Mouse (Mus musculus) lung, postnatal 0 days (tissue): ENCODE results near the gene Fcnb. TPM values are rescaled to one million over a fixed set of nuclear protein-coding genes. Genes with fewer than 3 reads are reported as not detected.
A peak's percentile ranks its signal among the peaks of the same experiment; 100 is the strongest.

ENCODE experiments used
- ATAC-seq: fragments of 200-750 bp; cut with Nextera tagmentation; 2 replicates; pipeline ENCODE4 v1.8.0; 2017; ENCODE audit warnings: moderate library complexity
- DNase-seq: peaks from one replicate; pipeline ENCODE4 v3.0.0-alpha.2; 2016; ENCODE audit warnings: low spot score
- H3K27ac ChIP-seq: fragments of 300-500 bp; sonication (generic); 2 replicates; pipeline ENCODE4 v1.5.1; 2014; ENCODE audit warnings: antibody characterized with exemption, mild to moderate bottlenecking, low read length, mixed read lengths
- H3K27me3 ChIP-seq: fragments of 300-500 bp; sonication (generic); replicated peaks from 2 replicates; pipeline ENCODE4 v1.6.1; 2014; ENCODE audit warnings: low read length, mixed read lengths; ENCODE audit not compliant: insufficient read depth
- H3K36me3 ChIP-seq: fragments of 300-500 bp; sonication (generic); 2 replicates; pipeline ENCODE4 v1.6.1; 2014; ENCODE audit warnings: low read length, mixed read lengths; ENCODE audit not compliant: insufficient read depth
- H3K4me1 ChIP-seq: fragments of 300-500 bp; sonication (generic); 2 replicates; pipeline ENCODE4 v1.6.1; 2014; ENCODE audit warnings: antibody characterized with exemption, low read depth, low read length, mixed read lengths; ENCODE audit not compliant: insufficient read depth
- H3K4me2 ChIP-seq: fragments of 300-500 bp; sonication (generic); replicated peaks from 2 replicates; pipeline ENCODE4 v1.6.1; 2014; ENCODE audit warnings: low read depth, mild to moderate bottlenecking, low read length, moderate library complexity, mixed read lengths
- H3K4me3 ChIP-seq: fragments of 300-500 bp; sonication (generic); 2 replicates; pipeline ENCODE4 v1.5.1; 2014; ENCODE audit warnings: low read depth, low read length
- H3K9ac ChIP-seq: fragments of 300-500 bp; sonication (generic); replicated peaks from 2 replicates; pipeline ENCODE4 v1.6.1; 2014; ENCODE audit warnings: low read depth, mild to moderate bottlenecking
- H3K9me3 ChIP-seq: fragments of 300-500 bp; sonication (generic); 2 replicates; pipeline ENCODE4 v1.6.1; 2016; ENCODE audit warnings: low read length, mixed read lengths
- CTCF ChIP-seq: IDR thresholded peaks from 2 replicates; pipeline ENCODE4 v1.5.1; 2016; ENCODE audit warnings: antibody characterized with exemption, mild to moderate bottlenecking
- EP300 ChIP-seq: IDR thresholded peaks from 2 replicates; pipeline ENCODE4 v1.6.1; 2016; ENCODE audit warnings: antibody characterized with exemption, mild to moderate bottlenecking, control low read depth
- WGBS: fragments of 180-500 bp; shearing (Covaris S2); extraction: QIAGEN DNeasy Blood & Tissue Kit; methylation state at CpG from one replicate; pipeline ENCODE4 v1.1.7; 2014; 5-methylcytosine and 5-hydroxymethylcytosine counted together
- polyA plus RNA-seq: library from polyadenylated mRNA; unstranded; fragments of >200 nt; fragmentation: Nextera tagmentation; extraction: Ambion mirVana; gene quantifications from 2 replicates; pipeline ENCODE4 v1.2.1, GENCODE M21; 2015

Gene Fcnb
- polyA plus RNA-seq, 1 experiment from 2014 or later: 1.1 TPM

DNA sequence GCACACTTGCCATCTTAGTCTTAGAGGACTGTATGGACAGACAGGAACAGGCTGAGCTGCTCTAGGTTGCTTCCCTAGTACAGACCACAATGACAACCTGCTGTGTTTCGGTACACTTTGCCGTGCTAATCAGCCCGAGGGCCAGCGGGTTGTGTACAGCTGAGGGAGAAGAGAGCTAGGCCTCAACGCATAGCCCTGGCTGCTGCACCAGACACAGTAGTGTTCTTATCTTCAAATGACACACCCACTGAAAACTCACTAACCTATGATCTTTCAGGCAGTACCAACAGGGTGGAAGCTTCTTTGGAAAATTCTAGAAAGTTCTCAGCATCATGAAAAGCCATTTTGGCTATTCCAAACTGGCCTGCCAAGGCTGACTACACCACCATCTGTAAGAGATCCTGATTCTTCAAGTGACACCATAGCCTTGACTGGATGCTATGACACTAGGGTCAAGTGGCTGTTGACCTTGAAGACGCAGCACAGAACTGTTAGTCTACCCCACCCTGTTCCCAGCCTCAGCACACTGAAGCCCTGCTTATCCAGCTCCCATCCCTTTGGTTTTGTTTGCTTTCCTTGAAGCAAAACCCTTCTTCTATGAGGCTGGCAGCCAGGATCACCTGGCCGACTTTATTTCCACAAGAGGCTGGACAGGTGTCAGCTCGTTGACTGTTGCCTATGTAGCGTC, 16.3 kb upstream of the Fcnb start:
- no peak overlapping the region for H3K4me2 ChIP-seq
- H3K36me3 ChIP-seq: no peaks in the 10 kb centered on the region
- H3K27ac ChIP-seq: no peak overlapping the region
- TF ChIP-seq EP300 (no peak), CTCF (no peak)
- DNase-seq: no peak
- H3K27me3 ChIP-seq: no peaks in the 10 kb centered on the region
- 65% methylated on average over 9 of the region's 9 CpGs for WGBS
- ATAC-seq: no peak
- no peaks in the 10 kb centered on the region for H3K4me1 ChIP-seq
- H3K9me3 ChIP-seq: no peaks in the 10 kb centered on the region
- no peak overlapping the region for H3K9ac ChIP-seq
- H3K4me3 ChIP-seq: no peak overlapping the region

DNA sequence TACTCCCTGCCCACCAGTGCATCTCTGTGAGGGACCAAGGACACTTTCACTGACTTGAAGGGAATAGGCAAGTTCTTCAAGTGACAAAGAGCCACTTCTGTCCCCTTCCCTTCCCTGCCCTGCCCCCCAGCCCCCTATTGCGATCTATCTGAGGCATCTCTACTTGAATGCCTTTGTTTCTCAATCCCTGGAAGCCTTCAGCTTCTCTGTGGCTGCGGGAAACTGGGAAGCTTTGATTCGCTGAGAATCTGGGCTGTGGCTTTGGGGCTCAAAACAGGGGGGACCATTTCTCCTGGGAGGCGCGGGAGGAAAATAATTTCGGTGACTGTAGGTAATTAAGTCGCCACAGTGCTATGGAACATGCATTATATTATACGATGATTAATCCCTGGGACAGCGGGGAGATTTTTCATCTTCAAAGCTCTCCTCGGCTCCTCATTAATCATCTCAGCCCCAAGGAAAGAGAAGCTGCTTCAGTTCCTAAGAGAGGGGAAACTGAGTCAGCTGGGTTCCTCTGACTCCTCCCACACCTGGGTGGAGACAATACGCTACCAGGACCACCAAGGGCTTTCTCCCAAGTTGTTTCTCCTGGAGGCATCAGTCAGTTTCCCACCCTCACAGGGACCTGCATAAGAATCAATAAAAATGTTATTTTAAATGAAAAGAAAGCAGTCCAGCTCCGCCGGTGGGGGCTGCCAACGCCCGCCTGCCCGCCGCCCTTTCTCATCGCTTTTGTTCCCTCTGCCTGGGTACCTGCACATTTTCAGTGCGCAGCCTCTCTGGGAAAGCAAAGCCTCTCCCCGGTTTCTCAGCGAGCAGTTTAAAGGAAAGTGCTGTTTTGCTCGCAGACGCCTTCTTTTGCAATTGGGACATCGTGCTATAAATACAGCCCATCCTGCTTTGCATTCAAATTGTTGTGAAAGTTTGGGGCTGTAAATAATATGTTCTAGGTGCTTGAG, 14.1 kb upstream of the Fcnb start:
- 10% methylated on average over 24 of the region's 24 CpGs for WGBS
- no peak overlapping the region for H3K9ac ChIP-seq
- peak; percentile 24; the same call in 1 of the 2 replicates for ATAC-seq
- H3K4me1 ChIP-seq: no peaks in the 10 kb centered on the region
- H3K9me3 ChIP-seq: no peaks in the 10 kb centered on the region
- DNase-seq: peak; percentile 74
- no peaks in the 10 kb centered on the region for H3K27me3 ChIP-seq
- TF ChIP-seq CTCF: no peak
- TF ChIP-seq EP300: no peak
- no peak overlapping the region for H3K27ac ChIP-seq
- peak overlapping the region; percentile 40 for H3K4me2 ChIP-seq
- H3K4me3 ChIP-seq: no peak overlapping the region
- no peaks in the 10 kb centered on the region for H3K36me3 ChIP-seq

GRCm38 (mm10) chr2:28096751-28097309, 12.1 kb upstream of the Fcnb start:
- Histone ChIP-seq H3K9me3 (no peaks in the 10 kb centered on the region), H3K27me3 (no peaks in the 10 kb centered on the region), H3K9ac (no peak overlapping the region), H3K36me3 (no peaks in the 10 kb centered on the region), H3K4me1 (no peaks in the 10 kb centered on the region), H3K4me3 (no peak overlapping the region), H3K4me2 (no peak overlapping the region), H3K27ac (no peak overlapping the region)
- DNase-seq: no peak
- WGBS: 67% methylated on average over 6 of the region's 6 CpGs
- TF ChIP-seq EP300: no peak
- TF ChIP-seq CTCF: no peak
- ATAC-seq: no peak

DNA sequence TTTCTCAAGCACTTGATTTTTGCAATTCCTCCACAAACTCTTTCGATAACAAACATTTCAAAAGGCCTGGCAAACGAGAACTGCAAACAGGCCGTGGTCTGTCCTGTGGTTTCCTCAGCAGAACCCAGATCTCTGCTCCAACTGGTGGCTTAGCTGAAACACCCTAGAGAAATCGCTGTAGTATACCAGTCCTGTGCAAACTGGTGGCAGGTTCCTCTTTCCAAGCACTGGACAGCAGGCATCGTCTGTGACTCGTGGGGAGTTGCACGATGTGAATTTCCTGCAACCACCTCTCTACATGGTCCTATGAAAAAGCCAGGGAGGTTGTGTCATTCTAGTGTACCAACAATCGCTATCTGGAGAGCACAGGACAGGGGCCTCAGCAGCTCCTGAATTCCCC, 7.4 kb upstream of the Fcnb start:
- Histone ChIP-seq H3K27ac (no peak overlapping the region), H3K4me3 (no peak overlapping the region), H3K27me3 (no peaks in the 10 kb centered on the region), H3K4me2 (no peak overlapping the region), H3K9ac (no peak overlapping the region), H3K9me3 (no peaks in the 10 kb centered on the region), H3K4me1 (no peaks in the 10 kb centered on the region), H3K36me3 (no peaks in the 10 kb centered on the region)
- WGBS: 65% methylated on average over 8 of the region's 8 CpGs
- DNase-seq (peak; percentile 46), ATAC-seq (no peak)
- TF ChIP-seq CTCF (no peak), EP300 (no peak)

DNA sequence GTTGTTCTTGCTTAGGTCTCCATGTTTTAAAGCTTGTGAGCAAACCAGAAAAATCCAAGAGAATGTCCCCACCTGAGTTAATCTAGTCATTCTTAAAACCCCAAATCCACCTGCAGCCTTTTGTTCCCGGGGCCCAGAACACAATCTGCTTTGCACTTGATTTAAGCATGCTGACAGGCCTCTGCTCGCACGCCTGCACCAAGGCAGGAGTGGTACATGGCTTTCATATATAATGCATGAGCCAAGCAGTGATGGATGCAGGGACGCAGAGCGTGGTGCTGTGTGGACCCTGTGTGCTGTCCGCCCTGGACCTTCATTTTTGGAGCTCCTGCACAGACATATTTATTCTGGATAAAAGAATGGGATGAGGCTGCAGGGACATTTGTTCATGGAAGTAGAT, 6.4 kb upstream of the Fcnb start:
- DNase-seq: no peak
- H3K9me3 ChIP-seq: no peaks in the 10 kb centered on the region
- no peaks in the 10 kb centered on the region for H3K27me3 ChIP-seq
- H3K36me3 ChIP-seq: no peaks in the 10 kb centered on the region
- ATAC-seq: no peak
- H3K4me1 ChIP-seq: no peaks in the 10 kb centered on the region
- no peak overlapping the region for H3K4me3 ChIP-seq
- H3K9ac ChIP-seq: no peak overlapping the region
- WGBS: 82% methylated on average over 6 of the region's 6 CpGs
- no peak for TF ChIP-seq CTCF
- no peak for TF ChIP-seq EP300
- H3K4me2 ChIP-seq: no peak overlapping the region
- no peak overlapping the region for H3K27ac ChIP-seq

DNA sequence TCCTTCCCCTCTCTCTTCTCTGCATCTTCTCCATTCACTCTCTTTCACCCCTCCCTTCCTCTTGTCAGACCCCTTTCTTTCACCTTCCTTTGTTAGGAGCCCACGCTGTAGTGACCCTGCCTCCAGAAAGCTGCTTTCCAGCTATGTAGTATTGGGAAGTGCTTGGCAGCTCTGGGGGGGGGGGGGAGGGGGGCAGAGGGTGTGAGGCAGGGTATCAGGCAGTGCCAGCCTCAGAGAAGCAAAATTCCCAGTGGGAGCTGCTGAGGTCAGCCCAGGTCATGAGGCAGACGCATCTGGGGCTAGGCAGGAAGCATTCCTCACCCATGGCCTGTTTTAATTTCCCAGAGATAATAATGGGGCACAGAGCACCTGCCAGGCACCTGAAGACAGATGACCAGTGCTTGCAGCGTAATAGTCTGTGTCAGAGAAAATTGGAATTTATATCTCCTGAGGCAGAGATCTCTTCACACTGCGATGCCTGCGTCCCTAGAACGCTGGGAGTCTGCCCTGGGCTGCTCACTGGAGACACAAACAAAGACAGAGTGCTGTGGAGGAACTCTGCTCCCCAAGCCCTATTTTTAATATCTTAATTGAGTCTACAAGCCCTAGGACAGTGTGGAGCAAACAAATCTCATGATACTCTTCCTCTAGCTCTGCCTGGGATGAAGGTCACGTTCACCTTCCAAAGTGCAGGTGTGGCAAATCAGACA, 5.8 kb upstream of the Fcnb start:
- ATAC-seq: no peak
- no peaks in the 10 kb centered on the region for H3K27me3 ChIP-seq
- no peak overlapping the region for H3K9ac ChIP-seq
- no peak for DNase-seq
- H3K4me2 ChIP-seq: no peak overlapping the region
- H3K27ac ChIP-seq: no peak overlapping the region
- no peaks in the 10 kb centered on the region for H3K36me3 ChIP-seq
- TF ChIP-seq CTCF: no peak
- no peak for TF ChIP-seq EP300
- WGBS: 60% methylated on average over 7 of the region's 7 CpGs
- no peaks in the 10 kb centered on the region for H3K4me1 ChIP-seq
- H3K9me3 ChIP-seq: no peaks in the 10 kb centered on the region
- no peak overlapping the region for H3K4me3 ChIP-seq
